In genomic region chr2:93291186-93291926, GRCm38 (mm10) we compare ENCODE assay signal across 13 mouse cellular contexts. TPM values are rescaled to one million over a fixed set of nuclear protein-coding genes. Genes with fewer than 3 reads are reported as not detected.
A peak's percentile ranks its signal among the peaks of the same experiment; 100 is the strongest.
DNase-seq lines count a peak whose midpoint lies in the region; ATAC-seq and TF ChIP-seq lines count a peak whose summit lies in the region.
"Had no signal": no experiment of that assay in that cellular context is flagged by ENCODE, and none has a peak within 500 bp of the region (broad histone marks: within the 10 kb centered on the region; RNA-seq: fewer than 3 reads in every experiment).

No protein-coding gene starts in this region.

- no peaks in the 10 kb centered on the region for H3K9me3 ChIP-seq in heart, embryonic 13.5 days
- H3K9me3 ChIP-seq in forebrain, embryonic 14.5 days (replicated peaks; ENCODE audit: control insufficient read depth, low read length) = no peaks in the 10 kb centered on the region
- H3K9me3 ChIP-seq in midbrain, embryonic 13.5 days = no peaks in the 10 kb centered on the region
- no peaks in the 10 kb centered on the region for H3K9me3 ChIP-seq in liver, embryonic 12.5 days (replicated peaks)

- TF ChIP-seq POLR2A in brain, embryonic 14.5 days (IDR thresholded peaks at IDR 0.05; ENCODE audit: borderline replicate concordance, extremely low read depth, insufficient read depth, insufficient read length, poor library complexity, severe bottlenecking) = no peak
- no peak for TF ChIP-seq POLR2A in lung, adult 2 months (IDR thresholded peaks at IDR 0.05; ENCODE audit: borderline replicate concordance, extremely low read depth, low read depth, low read length)

- no peak overlapping the region for H3K4me2 ChIP-seq in heart, embryonic 13.5 days
- no peak overlapping the region for H3K4me2 ChIP-seq in forebrain, embryonic 14.5 days (ENCODE audit: low read length)
- no peak overlapping the region for H3K4me2 ChIP-seq in midbrain, embryonic 13.5 days (replicated peaks)
- H3K4me2 ChIP-seq in liver, embryonic 12.5 days = no peak overlapping the region
- H3K4me2 ChIP-seq: lung, embryonic 14.5 days had no signal

- no peak overlapping the region for H3K4me3 ChIP-seq in heart, embryonic 13.5 days
- H3K4me3 ChIP-seq in forebrain, embryonic 14.5 days (ENCODE audit: low read depth, low read length) = no peak overlapping the region
- H3K4me3 ChIP-seq in midbrain, embryonic 13.5 days (replicated peaks) = no peak overlapping the region
- H3K4me3 ChIP-seq in lung, adult 2 months (replicated peaks; ENCODE audit: extremely low read depth, low read depth, low read length) = no peak overlapping the region
- H3K4me3 ChIP-seq in liver, embryonic 12.5 days = no peak overlapping the region

- H3K9ac ChIP-seq in heart, embryonic 13.5 days = no peak overlapping the region; the same call in 1 of the 2 replicates
- no peak overlapping the region for H3K9ac ChIP-seq in forebrain, embryonic 14.5 days (ENCODE audit: low read length)
- peak overlapping the region; percentile 0; the same call in 1 of the 2 replicates for H3K9ac ChIP-seq in midbrain, embryonic 13.5 days (replicated peaks)
- H3K9ac ChIP-seq in liver, embryonic 12.5 days = no peak overlapping the region
- H3K9ac ChIP-seq: lung, embryonic 14.5 days had no signal

- H3K4me1 ChIP-seq in heart, embryonic 13.5 days = peaks cover 60% of the 10 kb centered on the region
- peaks cover 43% of the 10 kb centered on the region for H3K4me1 ChIP-seq in forebrain, embryonic 14.5 days (ENCODE audit: control insufficient read depth, insufficient read depth, low read length)
- peaks cover 66% of the 10 kb centered on the region for H3K4me1 ChIP-seq in midbrain, embryonic 13.5 days (replicated peaks)
- 0 out of 2 replicates have a peak, but pooled peaks cover 2% of the 10 kb centered on the region for H3K4me1 ChIP-seq in lung, adult 2 months (ENCODE audit: control insufficient read depth, insufficient read depth, low read length)
- H3K4me1 ChIP-seq in liver, embryonic 12.5 days = peaks cover 20% of the 10 kb centered on the region; the same call in 1 of the 2 replicates

- ATAC-seq in heart, embryonic 13.5 days (ENCODE audit: extremely low read depth, insufficient number of reproducible peaks, low FRiP score, low TSS enrichment) = no peak
- ATAC-seq in forebrain, embryonic 14.5 days = peak; percentile 10
- ATAC-seq in midbrain, embryonic 13.5 days = no peak; the same call in 1 of the 2 replicates
- no peak for ATAC-seq in liver, embryonic 12.5 days

- no peaks in the 10 kb centered on the region for H3K27me3 ChIP-seq in heart, embryonic 13.5 days (replicated peaks)
- no peaks in the 10 kb centered on the region for H3K27me3 ChIP-seq in forebrain, embryonic 14.5 days (replicated peaks; ENCODE audit: control insufficient read depth, insufficient read depth, low read length)
- no peaks in the 10 kb centered on the region for H3K27me3 ChIP-seq in midbrain, embryonic 13.5 days
- no peaks in the 10 kb centered on the region for H3K27me3 ChIP-seq in liver, embryonic 12.5 days (replicated peaks)

- 0 out of 2 replicates have a peak overlapping the region, but pooled peaks have one; percentile 8 for H3K27ac ChIP-seq in heart, embryonic 13.5 days (replicated peaks)
- peak overlapping the region; percentile 35; the same call in 1 of the 2 replicates for H3K27ac ChIP-seq in forebrain, embryonic 14.5 days (ENCODE audit: low read depth, low read length)
- peak overlapping the region; percentile 71 for H3K27ac ChIP-seq in midbrain, embryonic 13.5 days
- no peak overlapping the region for H3K27ac ChIP-seq in liver, embryonic 12.5 days

- peaks cover 24% of the 10 kb centered on the region for H3K36me3 ChIP-seq in heart, embryonic 13.5 days
- H3K36me3 ChIP-seq in forebrain, embryonic 14.5 days (ENCODE audit: control insufficient read depth, insufficient read depth, low read length) = no peaks in the 10 kb centered on the region
- H3K36me3 ChIP-seq in midbrain, embryonic 13.5 days = peaks cover 11% of the 10 kb centered on the region
- no peaks in the 10 kb centered on the region for H3K36me3 ChIP-seq in liver, embryonic 12.5 days

- TF ChIP-seq CTCF in brain, embryonic 14.5 days (IDR thresholded peaks at IDR 0.05; ENCODE audit: borderline replicate concordance, extremely low read depth, insufficient read depth, insufficient read length) = no peak
- no peak for TF ChIP-seq CTCF in lung, adult 2 months (IDR thresholded peaks at IDR 0.05; ENCODE audit: insufficient read depth, low read length)

- WGBS in heart, embryonic 13.5 days = 68% methylated on average over 13 of the region's 13 CpGs
- WGBS in forebrain, embryonic 14.5 days = 18% methylated on average over 13 of the region's 13 CpGs
- WGBS in midbrain, embryonic 13.5 days = 27% methylated on average over 13 of the region's 13 CpGs
- 82% methylated on average over 13 of the region's 13 CpGs for WGBS in lung, adult 2 months
- 78% methylated on average over 13 of the region's 13 CpGs for WGBS in liver, embryonic 12.5 days (ENCODE audit: insufficient replicate concordance)

- no peak for DNase-seq in heart, adult 11 months
- peak; percentile 82 for DNase-seq in brain, embryonic 14.5 days (ENCODE audit: low read depth)
- DNase-seq in forebrain, embryonic 14.5 days (ENCODE audit: low spot score) = peak; percentile 58
- no peak for DNase-seq in lung, adult 2 months
- no peak for DNase-seq in liver
- DNase-seq: cerebellum, adult 2 months; gastrocnemius, postnatal 10 days; heart, postnatal 4 days; lung, embryonic 14.5 days; thymus, adult 2 months had no signal

RNA-seq across cellular contexts. Expression of gene Tspan18, which starts 42.9 kb away (rescaled TPM):
- polyA plus RNA-seq in heart, embryonic 13.5 days (2015; fragmentation: Nextera tagmentation; extraction: Ambion mirVana) = 41.7 and 43.2 TPM in 2 replicates
- polyA plus RNA-seq in brain, embryonic 14.5 days (2012; rRNA removed) = 25.3 and 43.9 TPM in 2 replicates
- polyA plus RNA-seq in forebrain, embryonic 14.5 days (2014; fragmentation: Nextera tagmentation; extraction: Ambion mirVana) = 15.6 and 17.3 TPM in 2 replicates
- polyA plus RNA-seq in midbrain, embryonic 13.5 days (2015; fragmentation: Nextera tagmentation; extraction: Ambion mirVana) = 24.9 and 31.2 TPM in 2 replicates
- 158 and 172 TPM in 2 replicates for polyA plus RNA-seq in lung, adult 2 months (2012; rRNA removed)
- polyA plus RNA-seq in liver, embryonic 12.5 days (2016; fragmentation: Nextera tagmentation; extraction: Ambion mirVana) = 6.2 and 6.4 TPM in 2 replicates

Comparison
In these comparisons a context has a peak if more than half of its experiments do, and no peak if none do; other contexts are left out.
1. DNase-seq: peak in brain, embryonic 14.5 days (single experiment) and forebrain, embryonic 14.5 days (single experiment); none in heart, adult 11 months (single experiment), lung, adult 2 months (single experiment) and liver (single experiment).